Mouse (Mus musculus): ENCODE data around the gene Fgfr1op2. TPM values are rescaled to one million over a fixed set of nuclear protein-coding genes. Genes with fewer than 3 reads are reported as not detected.

Gene Fgfr1op2
- polyA plus RNA-seq (2015; fragmentation: Nextera tagmentation; extraction: Ambion mirVana): 99.2 and 109 TPM in 2 replicates

- H3K4me2 ChIP-seq (replicated peaks; ENCODE audit: low read depth, low read length): peak within 1 kb of the TSS; percentile 94
- H3K4me3 ChIP-seq (ENCODE audit: low read depth, low read length): peak within 1 kb of the TSS; percentile 91
- H3K36me3 ChIP-seq (ENCODE audit: insufficient read depth, low read length): no peaks in the 10 kb centered on the region
- no peaks in the 10 kb centered on the region for H3K27me3 ChIP-seq (replicated peaks; ENCODE audit: insufficient read depth, low read length)
- no peak for ATAC-seq
- peak within 1 kb of the TSS; percentile 98 for H3K9ac ChIP-seq (replicated peaks; ENCODE audit: low read depth)
- DNase-seq (ENCODE audit: low spot score): no peak
- whole genome bisulfite sequencing: 1% methylated on average over 13 of the region's 13 CpGs
- H3K9me3 ChIP-seq (ENCODE audit: low read length): no peaks in the 10 kb centered on the region
- TF ChIP-seq CTCF (IDR thresholded peaks at IDR 0.05) (no peak), EP300 (IDR thresholded peaks at IDR 0.05) (no peak)
- H3K4me1 ChIP-seq (ENCODE audit: insufficient read depth, low read depth, low read length): peaks cover 4% of the 10 kb centered on the region; the same call in 1 of the 2 replicates
- peak within 1 kb of the TSS; percentile 99 for H3K27ac ChIP-seq (ENCODE audit: low read length)
Observed at GRCm38 (mm10) chr6:146576903-146577302, at the start of gene Fgfr1op2. Fgfr1op2 (plus strand) TSS chr6:146577203.

DNA sequence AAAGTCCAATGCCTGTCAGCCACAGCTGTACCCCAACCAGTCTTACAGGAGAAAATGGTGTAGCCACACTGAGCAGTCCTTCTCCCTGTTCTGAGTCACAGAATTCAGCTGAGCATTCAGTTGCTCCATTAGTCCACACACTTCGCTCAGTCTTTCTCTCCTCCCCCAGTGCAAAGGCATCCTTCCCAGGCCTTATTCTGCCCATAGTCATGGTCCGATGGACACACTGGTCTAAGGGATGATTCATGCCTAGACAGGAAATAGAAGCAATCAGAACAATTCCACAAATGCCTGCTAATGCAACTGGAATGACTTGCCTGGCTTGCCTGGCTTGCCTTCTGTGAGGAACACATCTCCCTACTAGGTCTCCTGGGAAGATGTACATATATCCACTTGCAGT is 49.5 kb upstream of the Fgfr1op2 start:
- H3K9ac ChIP-seq (replicated peaks; ENCODE audit: low read depth): no peak overlapping the region
- TF ChIP-seq CTCF (IDR thresholded peaks at IDR 0.05) (no peak), EP300 (IDR thresholded peaks at IDR 0.05) (no peak)
- no peaks in the 10 kb centered on the region for H3K9me3 ChIP-seq (ENCODE audit: low read length)
- ATAC-seq (no peak), DNase-seq (ENCODE audit: low spot score) (no peak)
- H3K4me2 ChIP-seq (replicated peaks; ENCODE audit: low read depth, low read length): no peak overlapping the region
- no peaks in the 10 kb centered on the region for H3K27me3 ChIP-seq (replicated peaks; ENCODE audit: insufficient read depth, low read length)
- 74% methylated on average over 2 of the region's 2 CpGs for WGBS
- H3K4me3 ChIP-seq (ENCODE audit: low read depth, low read length): no peak overlapping the region
- no peaks in the 10 kb centered on the region; the same call in 1 of the 2 replicates for H3K4me1 ChIP-seq (ENCODE audit: insufficient read depth, low read depth, low read length)
- H3K36me3 ChIP-seq (ENCODE audit: insufficient read depth, low read length): no peaks in the 10 kb centered on the region
- H3K27ac ChIP-seq (ENCODE audit: low read length): no peak overlapping the region

DNA sequence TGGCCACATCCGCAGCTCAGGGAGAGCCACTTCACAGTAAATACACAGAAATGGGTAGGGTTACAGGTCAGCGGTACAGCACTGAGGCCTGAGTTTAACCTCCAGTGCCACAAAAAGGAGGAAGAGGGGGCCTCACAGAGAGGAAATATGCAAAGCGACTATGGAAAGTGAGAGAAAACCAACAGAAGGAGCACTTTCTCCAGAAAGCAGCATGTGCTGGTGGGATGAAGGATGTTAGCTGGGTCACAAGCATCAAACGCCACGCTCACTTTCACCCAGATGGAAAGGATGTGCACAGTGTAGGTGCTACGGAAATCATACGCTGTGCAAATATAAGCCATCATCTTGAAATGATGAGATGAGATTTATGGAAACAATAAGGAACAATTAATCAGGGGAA is 46.6 kb upstream of the Fgfr1op2 start:
- peak; percentile 75 for ATAC-seq

GRCm38 (mm10) chr6:146530769-146531168 is 46.2 kb upstream of the Fgfr1op2 start:
- DNase-seq (ENCODE audit: low spot score): peak; percentile 79
- H3K9ac ChIP-seq (replicated peaks; ENCODE audit: low read depth): no peak overlapping the region
- no peak overlapping the region for H3K27ac ChIP-seq (ENCODE audit: low read length)
- H3K36me3 ChIP-seq (ENCODE audit: insufficient read depth, low read length): no peaks in the 10 kb centered on the region
- H3K4me2 ChIP-seq (replicated peaks; ENCODE audit: low read depth, low read length): no peak overlapping the region
- WGBS: 36% methylated on average over 5 of the region's 5 CpGs
- no peaks in the 10 kb centered on the region for H3K27me3 ChIP-seq (replicated peaks; ENCODE audit: insufficient read depth, low read length)
- no peaks in the 10 kb centered on the region; the same call in 1 of the 2 replicates for H3K4me1 ChIP-seq (ENCODE audit: insufficient read depth, low read depth, low read length)
- H3K4me3 ChIP-seq (ENCODE audit: low read depth, low read length): no peak overlapping the region
- H3K9me3 ChIP-seq (ENCODE audit: low read length): no peaks in the 10 kb centered on the region
- peak; percentile 94 for ATAC-seq
- TF ChIP-seq CTCF (IDR thresholded peaks at IDR 0.05) (no peak), EP300 (IDR thresholded peaks at IDR 0.05) (peak; percentile 94)

More for the DNA sequence above, 46.6 kb upstream of the Fgfr1op2 start:
- H3K27ac ChIP-seq (ENCODE audit: low read length): no peak overlapping the region
- no peak overlapping the region for H3K4me3 ChIP-seq (ENCODE audit: low read depth, low read length)
- H3K9me3 ChIP-seq (ENCODE audit: low read length): no peaks in the 10 kb centered on the region
- no peaks in the 10 kb centered on the region for H3K27me3 ChIP-seq (replicated peaks; ENCODE audit: insufficient read depth, low read length)
- WGBS: 39% methylated on average over 7 of the region's 7 CpGs
- DNase-seq (ENCODE audit: low spot score): no peak
- no peaks in the 10 kb centered on the region; the same call in 1 of the 2 replicates for H3K4me1 ChIP-seq (ENCODE audit: insufficient read depth, low read depth, low read length)
- no peaks in the 10 kb centered on the region for H3K36me3 ChIP-seq (ENCODE audit: insufficient read depth, low read length)
- H3K4me2 ChIP-seq (replicated peaks; ENCODE audit: low read depth, low read length): no peak overlapping the region
- no peak for TF ChIP-seq EP300 (IDR thresholded peaks at IDR 0.05)
- TF ChIP-seq CTCF (IDR thresholded peaks at IDR 0.05): no peak
- no peak overlapping the region for H3K9ac ChIP-seq (replicated peaks; ENCODE audit: low read depth)

- Histone ChIP-seq H3K27ac (ENCODE audit: low read length) (no peak overlapping the region), H3K4me1 (ENCODE audit: insufficient read depth, low read depth, low read length) (no peaks in the 10 kb centered on the region; the same call in 1 of the 2 replicates), H3K36me3 (ENCODE audit: insufficient read depth, low read length) (no peaks in the 10 kb centered on the region), H3K4me3 (ENCODE audit: low read depth, low read length) (no peak overlapping the region), H3K9ac (replicated peaks; ENCODE audit: low read depth) (no peak overlapping the region), H3K9me3 (ENCODE audit: low read length) (no peaks in the 10 kb centered on the region), H3K27me3 (replicated peaks; ENCODE audit: insufficient read depth, low read length) (no peaks in the 10 kb centered on the region), H3K4me2 (replicated peaks; ENCODE audit: low read depth, low read length) (no peak overlapping the region)
- TF ChIP-seq CTCF (IDR thresholded peaks at IDR 0.05): no peak
- TF ChIP-seq EP300 (IDR thresholded peaks at IDR 0.05): no peak
- DNase-seq (ENCODE audit: low spot score) (no peak), ATAC-seq (no peak)
- WGBS: 84% methylated on average over 4 of the region's 4 CpGs
Observed at GRCm38 (mm10) chr6:146533146-146533545, 43.9 kb upstream of the Fgfr1op2 start.

- no peaks in the 10 kb centered on the region for H3K36me3 ChIP-seq (ENCODE audit: insufficient read depth, low read length)
- H3K27ac ChIP-seq (ENCODE audit: low read length): no peak overlapping the region
- no peaks in the 10 kb centered on the region for H3K27me3 ChIP-seq (replicated peaks; ENCODE audit: insufficient read depth, low read length)
- ATAC-seq: no peak
- H3K9ac ChIP-seq (replicated peaks; ENCODE audit: low read depth): no peak overlapping the region
- 66% methylated on average over 5 of the region's 5 CpGs for WGBS
- no peaks in the 10 kb centered on the region; the same call in 1 of the 2 replicates for H3K4me1 ChIP-seq (ENCODE audit: insufficient read depth, low read depth, low read length)
- TF ChIP-seq EP300 (IDR thresholded peaks at IDR 0.05) (no peak), CTCF (IDR thresholded peaks at IDR 0.05) (no peak)
- no peak overlapping the region for H3K4me3 ChIP-seq (ENCODE audit: low read depth, low read length)
- no peak for DNase-seq (ENCODE audit: low spot score)
- no peak overlapping the region for H3K4me2 ChIP-seq (replicated peaks; ENCODE audit: low read depth, low read length)
- no peaks in the 10 kb centered on the region for H3K9me3 ChIP-seq (ENCODE audit: low read length)
Observed at GRCm38 (mm10) chr6:146535501-146535900, 41.5 kb upstream of the Fgfr1op2 start.

DNA sequence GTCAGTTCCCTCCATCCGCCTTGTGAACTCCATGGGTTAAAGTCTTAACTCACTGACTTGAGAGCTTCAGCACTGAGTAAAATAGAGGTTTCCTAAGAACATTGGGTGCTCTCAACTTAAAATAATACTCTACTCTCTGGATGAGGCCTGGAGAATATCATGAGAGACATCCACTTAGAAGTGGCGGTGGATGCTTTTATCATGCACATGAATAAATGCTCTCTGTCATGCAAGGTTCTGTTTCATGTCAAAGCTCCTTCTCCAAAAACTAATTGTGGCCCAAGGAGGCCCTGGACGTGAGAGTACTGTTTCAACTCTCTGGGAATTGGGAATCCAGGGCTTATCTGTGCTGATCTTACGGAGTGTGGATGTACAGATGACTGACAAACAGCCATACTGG is 39.9 kb upstream of the Fgfr1op2 start:
- H3K27ac ChIP-seq (ENCODE audit: low read length): no peak overlapping the region
- no peaks in the 10 kb centered on the region for H3K27me3 ChIP-seq (replicated peaks; ENCODE audit: insufficient read depth, low read length)
- 88% methylated on average over 4 of the region's 4 CpGs for WGBS
- H3K36me3 ChIP-seq (ENCODE audit: insufficient read depth, low read length): no peaks in the 10 kb centered on the region
- H3K9me3 ChIP-seq (ENCODE audit: low read length): no peaks in the 10 kb centered on the region
- no peak for DNase-seq (ENCODE audit: low spot score)
- no peak overlapping the region for H3K4me2 ChIP-seq (replicated peaks; ENCODE audit: low read depth, low read length)
- no peak overlapping the region for H3K4me3 ChIP-seq (ENCODE audit: low read depth, low read length)
- H3K9ac ChIP-seq (replicated peaks; ENCODE audit: low read depth): no peak overlapping the region
- no peak for ATAC-seq
- no peaks in the 10 kb centered on the region for H3K4me1 ChIP-seq (ENCODE audit: insufficient read depth, low read depth, low read length)
- TF ChIP-seq CTCF (IDR thresholded peaks at IDR 0.05): no peak
- no peak for TF ChIP-seq EP300 (IDR thresholded peaks at IDR 0.05)
